Mouse (Mus musculus): ENCODE results near the gene Cog6. TPM values are rescaled to one million over a fixed set of nuclear protein-coding genes. Genes with fewer than 3 reads are reported as not detected.

Cog6 gene
- total and polyA plus RNA-seq, 3 experiments: 15.6 to 25.8 (median 18.4) TPM

- in situ Hi-C loops (cut with MboI; ENCODE audit: low pct_ligation_motif_present, low pct_unique_long_range_greater_than_20kb, low sequenced_read_pairs) (no loop called here), dilution Hi-C loops (cut with MboI; ENCODE audit: extremely low pct_ligation_motif_present, extremely low pct_unique_long_range_greater_than_20kb, low sequenced_read_pairs) (no loop called here)
- no peak for DNase-seq (ENCODE audit: extremely low read depth)
- H3K9me3 ChIP-seq (replicated peaks; ENCODE audit: low read length): no peaks in the 10 kb centered on the region
- no peak for TF ChIP-seq JUND (conservative IDR thresholded peaks at IDR 0.05; ENCODE audit: low read depth, low read length)
- TF ChIP-seq NRF1 (IDR thresholded peaks at IDR 0.05; ENCODE audit: low read depth, low read length): no peak
- TF ChIP-seq RCOR1 (conservative IDR thresholded peaks at IDR 0.05; ENCODE audit: low read depth, low read length): no peak
- TF ChIP-seq UBTF (IDR thresholded peaks at IDR 0.05; ENCODE audit: low read depth, low read length): no peak
- no peak for TF ChIP-seq USF2 (conservative IDR thresholded peaks at IDR 0.05; ENCODE audit: low read depth, low read length)
- no peak for TF ChIP-seq ETS1 (conservative IDR thresholded peaks at IDR 0.05; ENCODE audit: low read depth, low read length)
- TF ChIP-seq MAZ (IDR thresholded peaks at IDR 0.05; ENCODE audit: low read depth, low read length): no peak
- no peak for TF ChIP-seq E2F4 (IDR thresholded peaks at IDR 0.05; ENCODE audit: insufficient replicate concordance, low read depth, low read length)
- TF ChIP-seq TBP (conservative IDR thresholded peaks at IDR 0.05; ENCODE audit: low read depth, low read length): no peak
- H3K4me2 ChIP-seq (ENCODE audit: insufficient read depth, low read depth, poor library complexity, severe bottlenecking): no peak overlapping the region
- H3K9ac ChIP-seq (ENCODE audit: insufficient read depth, low read depth): no peak overlapping the region
- H3K4me1 ChIP-seq (ENCODE audit: control insufficient read depth in 1 of 2, insufficient read depth in 2 of 2): peaks cover 0 to 7% of the 10 kb centered on the region in 2 experiments; a peak in 2 of 4 replicates
- H3K4me3 ChIP-seq (replicated peaks in 1 of 3; ENCODE audit: low read depth in 2 of 3, low read length in 2 of 3, poor library complexity in 1 of 3): no peak overlapping the region
- no peak overlapping the region for H3K27ac ChIP-seq (ENCODE audit: insufficient read depth, low read depth)
- no peaks in the 10 kb centered on the region for H3K36me3 ChIP-seq (replicated peaks in 1 of 2; ENCODE audit: control insufficient read depth in 1 of 2, insufficient read depth in 1 of 2, low read length in 1 of 2)
- H3K79me2 ChIP-seq (replicated peaks; ENCODE audit: control insufficient read depth, extremely low read depth, insufficient read depth, poor library complexity, severe bottlenecking): no peaks in the 10 kb centered on the region
- H3K27me3 ChIP-seq (replicated peaks): no peaks in the 10 kb centered on the region
Observed at GRCm38 (mm10) chr3:53044238-53044637, 27.2 kb upstream of the Cog6 start.

GRCm38 (mm10) chr3:53043206-53043780 is 26.3 kb upstream of the Cog6 start:
- Histone ChIP-seq H3K79me2 (replicated peaks; ENCODE audit: control insufficient read depth, extremely low read depth, insufficient read depth, poor library complexity, severe bottlenecking) (no peaks in the 10 kb centered on the region), H3K27ac (ENCODE audit: insufficient read depth, low read depth) (no peak overlapping the region), H3K4me1 (ENCODE audit: control insufficient read depth in 1 of 2, insufficient read depth in 2 of 2) (peaks cover 0 to 7% of the 10 kb centered on the region in 2 experiments; a peak in 2 of 4 replicates), H3K36me3 (replicated peaks in 1 of 2; ENCODE audit: control insufficient read depth in 1 of 2, insufficient read depth in 1 of 2, low read length in 1 of 2) (no peaks in the 10 kb centered on the region), H3K4me2 (ENCODE audit: insufficient read depth, low read depth, poor library complexity, severe bottlenecking) (no peak overlapping the region), H3K9me3 (replicated peaks; ENCODE audit: low read length) (no peaks in the 10 kb centered on the region), H3K27me3 (replicated peaks) (no peaks in the 10 kb centered on the region), H3K4me3 (replicated peaks in 1 of 3; ENCODE audit: low read depth in 2 of 3, low read length in 2 of 3, poor library complexity in 1 of 3) (no peak overlapping the region), H3K9ac (ENCODE audit: insufficient read depth, low read depth) (no peak overlapping the region)
- DNase-seq (ENCODE audit: extremely low read depth): no peak
- dilution Hi-C loops (cut with MboI; ENCODE audit: extremely low pct_ligation_motif_present, extremely low pct_unique_long_range_greater_than_20kb, low sequenced_read_pairs): no loop called here
- TF ChIP-seq GABPA (IDR thresholded peaks at IDR 0.05; ENCODE audit: insufficient replicate concordance, low read depth, low read length): no peak
- no peak for TF ChIP-seq ZC3H11A (IDR thresholded peaks at IDR 0.05; ENCODE audit: low read depth, low read length)
- TF ChIP-seq ZNF384 (IDR thresholded peaks at IDR 0.05; ENCODE audit: low read depth, low read length): no peak
- no peak for TF ChIP-seq JUND (conservative IDR thresholded peaks at IDR 0.05; ENCODE audit: low read depth, low read length)
- TF ChIP-seq E2F4 (IDR thresholded peaks at IDR 0.05; ENCODE audit: insufficient replicate concordance, low read depth, low read length): no peak
- no peak for TF ChIP-seq KAT2A (IDR thresholded peaks at IDR 0.05; ENCODE audit: insufficient replicate concordance, low read length)
- TF ChIP-seq MAZ (IDR thresholded peaks at IDR 0.05; ENCODE audit: low read depth, low read length): no peak
- in situ Hi-C loops (cut with MboI; ENCODE audit: low pct_ligation_motif_present, low pct_unique_long_range_greater_than_20kb, low sequenced_read_pairs): no loop called here

All from CH12.LX (cell line).